Mouse (Mus musculus) intestine, embryonic 14.5 days (tissue): ENCODE measurements at regions not wholly inside any gene's neighbourhood (a gene's known extent, or its start where the extent isn't known, plus 50 kb on each side); places are given as distances from the start of the nearest gene placed in this dataset.
"Not testable (repeated sequence)": the region's sequence is repeated elsewhere in the genome, so short reads cannot be mapped to it uniquely, and the experiment has no call there.

ENCODE experiments used
- ATAC-seq: fragments of 200-750 bp; cut with Nextera tagmentation; replicated peaks from 2 replicates; pipeline ENCODE4 v1.8.0; 2017; ENCODE audit warnings: low read depth, moderate number of reproducible peaks, moderate TSS enrichment, moderate library complexity; ENCODE audit not compliant: low FRiP score, low TSS enrichment
- DNase-seq: peaks from one replicate; pipeline ENCODE4 v3.0.0-alpha.2; 2018; ENCODE audit warnings: low spot score
- H3K27ac ChIP-seq: fragments of 300-500 bp; sonication (generic); 2 replicates; pipeline ENCODE4 v1.5.1; 2014; ENCODE audit warnings: low read depth, mild to moderate bottlenecking, control low read depth
- H3K27me3 ChIP-seq: fragments of 300-500 bp; sonication (generic); replicated peaks from 2 replicates; pipeline ENCODE4 v1.6.1; 2014; ENCODE audit warnings: low read length, control low read depth; ENCODE audit not compliant: control insufficient read depth, insufficient read depth
- H3K36me3 ChIP-seq: fragments of 300-500 bp; sonication (generic); 2 replicates; pipeline ENCODE4 v1.6.1; 2014; ENCODE audit warnings: low read length, control low read depth; ENCODE audit not compliant: control insufficient read depth, insufficient read depth
- H3K4me1 ChIP-seq: fragments of 300-500 bp; sonication (generic); replicated peaks from 2 replicates; pipeline ENCODE4 v1.6.1; 2014; ENCODE audit warnings: low read length, control low read depth, mixed read lengths; ENCODE audit not compliant: control insufficient read depth, insufficient read depth
- H3K4me2 ChIP-seq: fragments of 300-500 bp; sonication (generic); 2 replicates; pipeline ENCODE4 v1.6.1; 2014; ENCODE audit warnings: low read length
- H3K4me3 ChIP-seq: fragments of 300-500 bp; sonication (generic); 2 replicates; pipeline ENCODE4 v1.5.1; 2014; ENCODE audit warnings: low read depth, low read length, control low read depth, mixed read lengths
- H3K9ac ChIP-seq: fragments of 300-500 bp; sonication (generic); 2 replicates; pipeline ENCODE4 v1.6.1; 2014; ENCODE audit warnings: mild to moderate bottlenecking, low read length
- H3K9me3 ChIP-seq: fragments of 300-500 bp; sonication (generic); 2 replicates; pipeline ENCODE4 v1.6.1; 2016; ENCODE audit warnings: low read length, control low read depth; ENCODE audit not compliant: control insufficient read depth
- WGBS: fragments of 180-500 bp; shearing (Covaris S2); extraction: QIAGEN DNeasy Blood & Tissue Kit; methylation state at CpG from one replicate; pipeline ENCODE4 v1.1.7; 2014; 5-methylcytosine and 5-hydroxymethylcytosine counted together

GRCm38 (mm10) chr17:60966401-60966800 is 1914.7 kb downstream of the Efna5 start:
- H3K9me3 ChIP-seq = no peaks in the 10 kb centered on the region
- ATAC-seq (no peak), DNase-seq (no peak)
- H3K9ac ChIP-seq = no peak overlapping the region
- H3K27me3 ChIP-seq = no peaks in the 10 kb centered on the region
- no peak overlapping the region for H3K4me2 ChIP-seq
- WGBS = 76% methylated on average over 1 of the region's 1 CpGs
- H3K27ac ChIP-seq = no peak overlapping the region
- H3K4me3 ChIP-seq = no peak overlapping the region
- no peaks in the 10 kb centered on the region for H3K36me3 ChIP-seq
- H3K4me1 ChIP-seq = no peaks in the 10 kb centered on the region

- no peak for ATAC-seq
- Histone ChIP-seq H3K9ac (no peak overlapping the region), H3K4me1 (no peaks in the 10 kb centered on the region), H3K27ac (no peak overlapping the region), H3K36me3 (no peaks in the 10 kb centered on the region), H3K9me3 (no peaks in the 10 kb centered on the region), H3K27me3 (no peaks in the 10 kb centered on the region), H3K4me2 (no peak overlapping the region), H3K4me3 (no peak overlapping the region)
- 65% methylated on average over 2 of the region's 2 CpGs for WGBS
- DNase-seq = no peak
Observed at GRCm38 (mm10) chr17:60965660-60966059, 1915.5 kb downstream of the Efna5 start.

- no peaks in the 10 kb centered on the region for H3K27me3 ChIP-seq
- DNase-seq = no peak
Observed at GRCm38 (mm10) chr17:60951464-60951863, 1929.7 kb downstream of the Efna5 start.

GRCm38 (mm10) chr17:60937754-60938508 is 1924.8 kb upstream of the Nudt12 start:
- H3K4me3 ChIP-seq = no peak overlapping the region
- no peak overlapping the region for H3K27ac ChIP-seq
- ATAC-seq = peak; percentile 50; the same call in 1 of the 2 replicates
- no peaks in the 10 kb centered on the region for H3K27me3 ChIP-seq
- H3K9me3 ChIP-seq = no peaks in the 10 kb centered on the region
- DNase-seq = no peak
- no peak overlapping the region for H3K4me2 ChIP-seq
- WGBS = 41% methylated on average over 1 of the region's 1 CpGs
- H3K4me1 ChIP-seq = no peaks in the 10 kb centered on the region
- no peak overlapping the region for H3K9ac ChIP-seq
- H3K36me3 ChIP-seq = no peaks in the 10 kb centered on the region

More at GRCm38 (mm10) chr17:60951464-60951863, 1929.7 kb downstream of the Efna5 start:
- H3K27ac ChIP-seq = no peak overlapping the region
- H3K4me3 ChIP-seq = no peak overlapping the region
- H3K4me1 ChIP-seq = no peaks in the 10 kb centered on the region
- H3K9me3 ChIP-seq = no peaks in the 10 kb centered on the region
- H3K36me3 ChIP-seq = no peaks in the 10 kb centered on the region
- no peak for ATAC-seq
- 18% methylated on average over 1 of the region's 1 CpGs for WGBS
- H3K9ac ChIP-seq = no peak overlapping the region
- no peak overlapping the region for H3K4me2 ChIP-seq

GRCm38 (mm10) chr17:60934223-60934622 is 1921.1 kb upstream of the Nudt12 start:
- H3K4me2 ChIP-seq = no peak overlapping the region
- H3K27ac ChIP-seq = no peak overlapping the region
- H3K9me3 ChIP-seq = no peaks in the 10 kb centered on the region
- DNase-seq = no peak
- ATAC-seq = no peak
- H3K4me1 ChIP-seq = no peaks in the 10 kb centered on the region
- no peak overlapping the region for H3K9ac ChIP-seq
- H3K36me3 ChIP-seq = no peaks in the 10 kb centered on the region
- no peaks in the 10 kb centered on the region for H3K27me3 ChIP-seq
- H3K4me3 ChIP-seq = no peak overlapping the region

- no peak for ATAC-seq
- no peak overlapping the region for H3K4me3 ChIP-seq
- no peaks in the 10 kb centered on the region for H3K27me3 ChIP-seq
- H3K9ac ChIP-seq = no peak overlapping the region
- no peaks in the 10 kb centered on the region for H3K4me1 ChIP-seq
- H3K27ac ChIP-seq = no peak overlapping the region
- no peak overlapping the region for H3K4me2 ChIP-seq
- DNase-seq = no peak
- 91% methylated on average over 13 of the region's 13 CpGs for WGBS
- H3K9me3 ChIP-seq = no peaks in the 10 kb centered on the region
- no peaks in the 10 kb centered on the region for H3K36me3 ChIP-seq
Observed at GRCm38 (mm10) chr17:60925822-60926383, 1912.7 kb upstream of the Nudt12 start.

GRCm38 (mm10) chr17:60882721-60883120 is 1869.5 kb upstream of the Nudt12 start:
- H3K36me3 ChIP-seq, H3K4me2 ChIP-seq, H3K27ac ChIP-seq, H3K4me3 ChIP-seq, ATAC-seq, H3K4me1 ChIP-seq, H3K27me3 ChIP-seq, H3K9ac ChIP-seq, H3K9me3 ChIP-seq, DNase-seq: not testable (repeated sequence)
- WGBS = 95% methylated on average over 1 of the region's 1 CpGs

GRCm38 (mm10) chr17:60857445-60857844 is 1844.3 kb upstream of the Nudt12 start:
- 64% methylated on average over 3 of the region's 3 CpGs for WGBS
- H3K9me3 ChIP-seq = no peaks in the 10 kb centered on the region
- ATAC-seq = no peak

GRCm38 (mm10) chr17:60854659-60855058 is 1841.5 kb upstream of the Nudt12 start:
- no peak for DNase-seq
- no peak overlapping the region for H3K4me2 ChIP-seq
- H3K4me1 ChIP-seq = no peaks in the 10 kb centered on the region
- H3K27ac ChIP-seq = no peak overlapping the region
- H3K9ac ChIP-seq = no peak overlapping the region
- H3K9me3 ChIP-seq = no peaks in the 10 kb centered on the region
- H3K27me3 ChIP-seq = no peaks in the 10 kb centered on the region
- no peak for ATAC-seq
- 73% methylated on average over 3 of the region's 3 CpGs for WGBS
- H3K36me3 ChIP-seq = no peaks in the 10 kb centered on the region
- no peak overlapping the region for H3K4me3 ChIP-seq

More at GRCm38 (mm10) chr17:60857445-60857844, 1844.3 kb upstream of the Nudt12 start:
- Histone ChIP-seq H3K4me3 (no peak overlapping the region), H3K4me1 (no peaks in the 10 kb centered on the region), H3K27me3 (no peaks in the 10 kb centered on the region), H3K27ac (no peak overlapping the region), H3K9ac (no peak overlapping the region), H3K4me2 (no peak overlapping the region), H3K36me3 (no peaks in the 10 kb centered on the region)
- no peak for DNase-seq
